Comparison of ENCODE assay signal across 8 mouse cellular contexts in genomic region chr4:131873293-131874168, GRCm38 (mm10). TPM values are rescaled to one million over a fixed set of nuclear protein-coding genes. Genes with fewer than 3 reads are reported as not detected.
DNase-seq lines count a peak whose midpoint lies in the region; ATAC-seq lines count a peak whose summit lies in the region.

Srsf4 (plus strand) TSS chr4:131873617.

- peak within 1 kb of the TSS; percentile 100 for H3K9ac ChIP-seq in hindbrain, embryonic 11.5 days (ENCODE audit: low read depth, low read length)

- H3K4me1 ChIP-seq in hindbrain, embryonic 11.5 days (replicated peaks; ENCODE audit: control insufficient read depth, insufficient read depth, low read length) = no peaks in the 10 kb centered on the region; the same call in 1 of the 2 replicates

- no peaks in the 10 kb centered on the region for H3K36me3 ChIP-seq in hindbrain, embryonic 11.5 days (ENCODE audit: control insufficient read depth, insufficient read depth, low read length)

- H3K4me2 ChIP-seq in hindbrain, embryonic 11.5 days (replicated peaks; ENCODE audit: low read depth, low read length) = peak within 1 kb of the TSS; percentile 88

- peak; percentile 96 for ATAC-seq in hindbrain, embryonic 11.5 days (ENCODE audit: low FRiP score)

- no peaks in the 10 kb centered on the region for H3K27me3 ChIP-seq in hindbrain, embryonic 11.5 days (ENCODE audit: control insufficient read depth, insufficient read depth, low read length)

- DNase-seq in MN1 (ENCODE audit: low spot score) = peak; percentile 90
- peak; percentile 91 for DNase-seq in cerebellum, adult 9-10 months
- peak; percentile 84 to 90 for DNase-seq in frontal cortex, adult 2 months (ENCODE audit: extremely low spot score in 1 of 2, low spot score in 1 of 2)
- peak; percentile 98 for DNase-seq in hindbrain, embryonic 11.5 days (ENCODE audit: low spot score)
- peak; percentile 85 to 94 for DNase-seq in layer of hippocampus, postnatal 10 days (ENCODE audit: low spot score in 2 of 2)
- DNase-seq in lung, postnatal 10 days = peak; percentile 95
- peak; percentile 95 for DNase-seq in ovary, postnatal 36 days (ENCODE audit: low spot score)
- peak; percentile 93 for DNase-seq in thymus, postnatal 25 days

- H3K9me3 ChIP-seq in hindbrain, embryonic 11.5 days (ENCODE audit: control insufficient read depth, low read length) = no peaks in the 10 kb centered on the region

- H3K4me3 ChIP-seq in hindbrain, embryonic 11.5 days (ENCODE audit: low read depth, low read length) = peak within 1 kb of the TSS; percentile 99

- under 1% methylated on average over 79 of the region's 116 CpGs for WGBS in hindbrain, embryonic 11.5 days

- peak within 1 kb of the TSS; percentile 100 for H3K27ac ChIP-seq in hindbrain, embryonic 11.5 days (ENCODE audit: low read depth, low read length)

RNA-seq across cellular contexts. Expression of gene Srsf4, which starts in this region (rescaled TPM):
- 86.3 and 89.5 TPM in 2 replicates for polyA plus RNA-seq in frontal cortex, adult 2 months (2012; rRNA removed)
- polyA plus RNA-seq in hindbrain, embryonic 11.5 days (2014; fragmentation: Nextera tagmentation; extraction: Ambion mirVana) = 128 and 132 TPM in 2 replicates
- 10 to 100 TPM; 74.4 to 77.1 TPM for total RNA-seq in layer of hippocampus, postnatal 10 days (2021)

Comparison
In these comparisons a context has a peak if more than half of its experiments do, and no peak if none do; other contexts are left out.
1. Peak in every context shown above with its lines: DNase-seq, ATAC-seq, H3K4me3 ChIP-seq and H3K27ac ChIP-seq.